Mouse (Mus musculus): ENCODE data around the gene Ppip5k2.

- TF ChIP-seq CTCF (IDR thresholded peaks at IDR 0.05; ENCODE audit: low read depth, low read length) (no peak), POLR2A (IDR thresholded peaks at IDR 0.05; ENCODE audit: borderline replicate concordance, low read depth, low read length) (no peak)
Observed at GRCm38 (mm10) chr1:97657201-97657600, 113.0 kb downstream of the Ppip5k2 start.

Data from bone marrow macrophage, adult 2 months (primary cell).